Mouse (Mus musculus): ENCODE data around the gene Plxnd1. TPM values are rescaled to one million over a fixed set of nuclear protein-coding genes. Genes with fewer than 3 reads are reported as not detected.

Gene Plxnd1
- polyA plus RNA-seq (2014; fragmentation: Nextera tagmentation; extraction: Ambion mirVana): 81.9 and 84.2 TPM in 2 replicates

DNA sequence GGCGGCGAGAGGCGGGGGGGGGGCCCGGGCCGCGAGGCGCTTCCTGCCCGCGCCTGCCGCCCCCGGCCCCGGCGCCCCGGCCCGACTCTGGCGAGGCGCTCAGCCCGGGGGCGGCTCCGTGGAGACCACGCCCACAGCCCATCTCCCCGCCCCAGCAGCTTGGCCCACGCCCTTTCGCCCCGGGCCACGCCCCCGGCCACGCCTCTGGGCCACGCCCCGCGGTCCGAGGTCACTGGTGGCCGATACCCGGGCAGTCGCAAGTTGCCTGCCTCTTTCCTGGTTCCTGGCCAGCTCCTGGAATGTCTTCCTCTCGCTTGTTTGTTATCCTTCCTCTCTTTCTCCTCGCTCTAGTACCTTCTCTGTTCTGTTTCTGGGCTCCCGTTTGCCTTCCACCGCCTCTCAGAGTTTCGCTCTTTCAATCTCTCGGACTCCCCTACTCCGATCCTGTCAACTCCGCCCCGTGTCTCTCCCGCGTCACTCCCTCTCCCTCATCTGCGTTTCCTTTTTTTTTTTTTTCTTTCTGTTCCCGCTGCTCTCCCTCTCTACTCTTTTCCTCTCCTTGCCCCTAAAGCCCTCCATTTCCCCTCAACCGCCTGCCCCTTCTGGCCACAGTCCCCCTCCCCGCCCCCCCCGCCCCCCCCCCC is at the start of gene Plxnd1:
Gene Plxnd1 (minus strand): TSS at position 129 of the 644 bp plus-strand sequence.
- H3K9ac ChIP-seq: peak within 1 kb of the TSS; percentile 77
- DNase-seq: peak; percentile 97
- no peaks in the 10 kb centered on the region for H3K9me3 ChIP-seq (ENCODE audit: low read depth, low read length)
- H3K27ac ChIP-seq (ENCODE audit: low read depth): peak within 1 kb of the TSS; percentile 94
- peaks cover 12% of the 10 kb centered on the region for H3K36me3 ChIP-seq (ENCODE audit: insufficient read depth)
- WGBS: under 1% methylated on average over 45 of the region's 51 CpGs
- H3K4me3 ChIP-seq (ENCODE audit: low read depth, low read length): peak within 1 kb of the TSS; percentile 70
- H3K4me1 ChIP-seq (ENCODE audit: insufficient read depth): peaks cover 21% of the 10 kb centered on the region
- TF ChIP-seq CTCF (IDR thresholded peaks at IDR 0.05; ENCODE audit: low read depth): no peak
- H3K27me3 ChIP-seq (ENCODE audit: insufficient read depth, low read length): peaks cover 18% of the 10 kb centered on the region
- ATAC-seq (ENCODE audit: insufficient read depth): peak; percentile 71
- H3K4me2 ChIP-seq: peak within 1 kb of the TSS; percentile 91

DNA sequence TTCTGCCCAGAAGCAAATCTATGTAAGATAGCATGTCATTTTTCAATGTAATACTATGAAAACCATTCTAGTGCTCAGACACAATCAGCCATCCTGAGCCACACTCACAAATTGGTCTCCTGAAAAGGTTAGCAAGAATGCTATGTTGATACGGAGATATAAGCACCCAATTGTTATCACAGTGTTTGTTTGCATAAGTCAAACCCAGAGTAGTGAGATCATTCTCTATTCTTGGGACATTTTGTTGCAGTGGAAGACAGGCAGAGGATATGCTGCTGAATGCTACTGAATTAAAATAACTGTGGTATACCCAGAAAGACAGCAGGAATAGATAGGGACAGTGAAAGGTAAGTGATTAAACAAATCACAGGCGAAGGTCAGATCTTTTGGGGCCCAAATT is 49.2 kb upstream of the Plxnd1 start:
- Histone ChIP-seq H3K27me3 (ENCODE audit: insufficient read depth, low read length) (no peaks in the 10 kb centered on the region), H3K9me3 (ENCODE audit: low read depth, low read length) (peaks cover 4% of the 10 kb centered on the region; the same call in 1 of the 2 replicates), H3K4me3 (ENCODE audit: low read depth, low read length) (no peak overlapping the region), H3K36me3 (ENCODE audit: insufficient read depth) (peaks cover 18% of the 10 kb centered on the region; the same call in 1 of the 2 replicates), H3K4me1 (ENCODE audit: insufficient read depth) (no peaks in the 10 kb centered on the region), H3K27ac (ENCODE audit: low read depth) (no peak overlapping the region), H3K9ac (no peak overlapping the region), H3K4me2 (no peak overlapping the region)
- DNase-seq (peak; percentile 8), ATAC-seq (ENCODE audit: insufficient read depth) (no peak)
- no peak for TF ChIP-seq CTCF (IDR thresholded peaks at IDR 0.05; ENCODE audit: low read depth)
- WGBS: 40% methylated on average over 2 of the region's 2 CpGs

DNA sequence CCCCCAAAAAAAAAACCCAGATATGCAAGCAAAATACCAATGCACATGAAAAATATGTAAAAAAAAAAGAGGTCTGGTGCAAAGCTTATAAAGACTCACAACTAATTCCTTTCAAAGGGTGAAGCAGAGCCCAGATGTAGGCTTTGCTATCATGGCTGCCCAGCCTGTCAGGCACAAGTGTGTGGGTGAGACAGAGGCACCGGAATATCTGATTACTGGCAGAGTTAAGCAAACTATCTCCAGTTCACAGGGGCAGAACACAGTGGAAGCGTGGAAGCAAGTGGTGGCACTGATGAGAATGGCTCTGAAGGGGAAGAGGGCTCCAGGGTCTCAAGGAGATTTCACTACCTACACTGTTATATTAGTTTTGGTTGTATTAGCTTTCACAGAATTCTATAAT is 43.4 kb upstream of the Plxnd1 start:
- Histone ChIP-seq H3K4me3 (ENCODE audit: low read depth, low read length) (no peak overlapping the region), H3K36me3 (ENCODE audit: insufficient read depth) (peaks cover 13% of the 10 kb centered on the region; the same call in 1 of the 2 replicates), H3K9ac (no peak overlapping the region), H3K27ac (ENCODE audit: low read depth) (no peak overlapping the region), H3K27me3 (ENCODE audit: insufficient read depth, low read length) (no peaks in the 10 kb centered on the region), H3K4me2 (no peak overlapping the region), H3K4me1 (ENCODE audit: insufficient read depth) (no peaks in the 10 kb centered on the region), H3K9me3 (ENCODE audit: low read depth, low read length) (peaks cover 4% of the 10 kb centered on the region; the same call in 1 of the 2 replicates)
- 65% methylated on average over 2 of the region's 2 CpGs for WGBS
- ATAC-seq (ENCODE audit: insufficient read depth) (no peak), DNase-seq (no peak)
- no peak for TF ChIP-seq CTCF (IDR thresholded peaks at IDR 0.05; ENCODE audit: low read depth)

- H3K27ac ChIP-seq (ENCODE audit: low read depth): no peak overlapping the region
- ATAC-seq (ENCODE audit: insufficient read depth): no peak
- H3K27me3 ChIP-seq (ENCODE audit: insufficient read depth, low read length): no peaks in the 10 kb centered on the region
- H3K4me2 ChIP-seq: no peak overlapping the region
- no peak for TF ChIP-seq CTCF (IDR thresholded peaks at IDR 0.05; ENCODE audit: low read depth)
- no peaks in the 10 kb centered on the region for H3K4me1 ChIP-seq (ENCODE audit: insufficient read depth)
- 0 out of 2 replicates have a peak, but pooled peaks cover 5% of the 10 kb centered on the region for H3K36me3 ChIP-seq (ENCODE audit: insufficient read depth)
- H3K4me3 ChIP-seq (ENCODE audit: low read depth, low read length): no peak overlapping the region
- H3K9ac ChIP-seq: no peak overlapping the region
- WGBS: 80% methylated on average over 5 of the region's 5 CpGs
- H3K9me3 ChIP-seq (ENCODE audit: low read depth, low read length): no peaks in the 10 kb centered on the region
- no peak for DNase-seq
Observed at GRCm38 (mm10) chr6:116037281-116037831, 42.6 kb upstream of the Plxnd1 start.

DNA sequence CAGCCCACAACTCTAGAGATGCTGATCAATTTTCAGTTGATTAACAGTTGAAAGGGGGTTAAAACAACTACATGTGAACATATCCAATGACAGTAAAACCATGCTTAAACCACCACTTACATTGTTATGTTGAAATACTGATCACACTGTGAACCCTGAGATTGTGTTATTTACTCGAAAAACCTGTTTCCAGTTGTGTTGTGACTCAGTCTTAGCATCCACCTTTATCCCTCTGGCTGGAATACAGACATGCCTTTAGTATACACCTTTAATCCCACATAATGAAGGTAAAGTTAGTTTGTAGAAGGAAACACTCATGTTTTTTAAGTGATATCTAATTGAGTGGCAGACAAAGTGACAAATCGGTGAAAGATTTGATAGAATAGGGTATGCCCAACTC is 41.8 kb upstream of the Plxnd1 start:
- ATAC-seq (ENCODE audit: insufficient read depth): no peak
- TF ChIP-seq CTCF (IDR thresholded peaks at IDR 0.05; ENCODE audit: low read depth): no peak
- no peak overlapping the region for H3K27ac ChIP-seq (ENCODE audit: low read depth)
- no peak overlapping the region for H3K4me2 ChIP-seq
- no peaks in the 10 kb centered on the region for H3K27me3 ChIP-seq (ENCODE audit: insufficient read depth, low read length)
- no peak overlapping the region for H3K4me3 ChIP-seq (ENCODE audit: low read depth, low read length)
- H3K36me3 ChIP-seq (ENCODE audit: insufficient read depth): no peaks in the 10 kb centered on the region
- no peaks in the 10 kb centered on the region for H3K9me3 ChIP-seq (ENCODE audit: low read depth, low read length)
- WGBS: 86% methylated on average over 2 of the region's 2 CpGs
- no peak for DNase-seq
- H3K4me1 ChIP-seq (ENCODE audit: insufficient read depth): no peaks in the 10 kb centered on the region
- no peak overlapping the region for H3K9ac ChIP-seq

GRCm38 (mm10) chr6:116031052-116031451 is 36.2 kb upstream of the Plxnd1 start:
- no peak for TF ChIP-seq CTCF (IDR thresholded peaks at IDR 0.05; ENCODE audit: low read depth)
- Histone ChIP-seq H3K9ac (no peak overlapping the region), H3K27ac (ENCODE audit: low read depth) (no peak overlapping the region), H3K4me1 (ENCODE audit: insufficient read depth) (no peaks in the 10 kb centered on the region), H3K4me2 (no peak overlapping the region), H3K9me3 (ENCODE audit: low read depth, low read length) (no peaks in the 10 kb centered on the region), H3K36me3 (ENCODE audit: insufficient read depth) (no peaks in the 10 kb centered on the region), H3K4me3 (ENCODE audit: low read depth, low read length) (no peak overlapping the region), H3K27me3 (ENCODE audit: insufficient read depth, low read length) (no peaks in the 10 kb centered on the region)
- WGBS: 90% methylated on average over 5 of the region's 5 CpGs
- DNase-seq: no peak
- no peak for ATAC-seq (ENCODE audit: insufficient read depth)

DNA sequence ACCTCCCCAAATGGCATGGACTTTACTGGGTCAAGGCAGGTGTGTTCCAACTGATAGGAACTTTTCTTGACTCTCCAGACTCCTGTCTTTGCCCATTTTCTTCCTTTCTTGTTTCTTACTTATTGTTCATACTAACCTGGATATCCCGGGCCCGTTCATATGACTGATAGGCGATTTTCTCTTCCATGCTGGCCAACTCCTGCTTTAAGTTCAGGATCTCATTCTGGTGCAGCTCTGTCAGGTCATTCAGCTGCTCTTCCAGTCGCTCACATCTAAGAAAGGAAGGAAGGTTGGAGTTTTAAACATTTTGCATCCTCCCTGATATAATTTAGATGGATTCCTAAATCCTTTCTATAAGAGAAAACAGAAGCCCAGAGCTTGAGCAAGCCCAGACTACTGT is 29.9 kb upstream of the Plxnd1 start:
- Histone ChIP-seq H3K9me3 (ENCODE audit: low read depth, low read length) (peaks cover 10% of the 10 kb centered on the region), H3K4me1 (ENCODE audit: insufficient read depth) (no peaks in the 10 kb centered on the region), H3K4me2 (no peak overlapping the region), H3K27me3 (ENCODE audit: insufficient read depth, low read length) (no peaks in the 10 kb centered on the region), H3K9ac (no peak overlapping the region), H3K36me3 (ENCODE audit: insufficient read depth) (peaks cover 25% of the 10 kb centered on the region), H3K27ac (ENCODE audit: low read depth) (no peak overlapping the region), H3K4me3 (ENCODE audit: low read depth, low read length) (no peak overlapping the region)
- DNase-seq: no peak
- WGBS: 85% methylated on average over 4 of the region's 4 CpGs
- ATAC-seq (ENCODE audit: insufficient read depth): no peak
- no peak for TF ChIP-seq CTCF (IDR thresholded peaks at IDR 0.05; ENCODE audit: low read depth)
